Mouse (Mus musculus): Measurements from ENCODE around the gene Tbc1d13.
"Not testable (repeated sequence)": the region's sequence is repeated elsewhere in the genome, so short reads cannot be mapped to it uniquely, and the experiment has no call there.

The Tbc1d13 gene

GRCm38 (mm10) chr2:30178711-30179110, 45.2 kb downstream of the Tbc1d13 start:
- not testable (repeated sequence) for DNase-seq (ENCODE audit: low spot score)

DNA sequence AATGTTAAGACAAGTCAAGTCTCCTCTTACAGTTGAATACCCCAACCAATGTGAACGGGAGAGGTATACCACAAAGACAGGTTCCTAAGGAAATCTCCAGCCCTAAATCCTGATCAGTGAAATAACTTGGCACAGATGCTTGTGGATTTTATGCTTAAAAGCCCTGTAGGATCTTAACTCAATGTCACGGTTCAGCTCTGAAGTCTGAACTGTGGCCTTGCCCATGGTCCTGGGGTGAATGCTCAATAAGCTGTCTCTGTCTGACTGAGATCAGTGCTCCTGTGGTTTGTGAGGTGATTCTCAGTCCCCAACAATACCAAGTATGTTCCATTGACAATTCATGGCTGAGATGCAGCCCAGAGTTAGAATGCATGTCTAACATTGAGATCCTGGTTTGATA, 48.9 kb downstream of the Tbc1d13 start:
- DNase-seq (ENCODE audit: low spot score): no peak

- no peak for DNase-seq (ENCODE audit: low spot score)
Measured at GRCm38 (mm10) chr2:30183721-30184120, 50.2 kb downstream of the Tbc1d13 start.

- no peak for DNase-seq (ENCODE audit: low spot score)
Measured at GRCm38 (mm10) chr2:30185276-30185675, 51.7 kb downstream of the Tbc1d13 start.

DNA sequence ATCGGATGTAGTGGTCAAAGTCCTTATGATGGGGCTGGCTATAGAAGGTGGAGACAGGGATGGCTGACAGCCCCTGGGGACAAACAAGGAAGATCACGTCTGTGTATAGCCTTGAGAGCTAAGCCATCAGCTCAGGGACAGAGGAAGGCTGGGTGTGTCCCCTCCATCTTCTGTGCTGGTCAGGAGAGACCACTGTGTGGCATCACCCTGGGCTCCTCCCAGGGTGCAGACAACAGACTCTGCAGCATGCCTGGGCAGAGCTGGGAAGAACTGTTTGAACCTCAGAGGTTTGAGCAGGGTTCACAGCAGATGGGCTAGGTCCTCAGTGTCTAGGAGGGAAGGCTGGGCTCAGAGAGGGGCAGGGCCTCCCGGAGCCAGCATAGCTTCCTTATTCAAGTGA, 52.1 kb downstream of the Tbc1d13 start:
- DNase-seq (ENCODE audit: low spot score): no peak

GRCm38 (mm10) chr2:30191790-30192580, 58.4 kb downstream of the Tbc1d13 start:
- DNase-seq (ENCODE audit: low spot score): no peak

- DNase-seq (ENCODE audit: low spot score): no peak
Measured at GRCm38 (mm10) chr2:30194656-30195055, 61.1 kb downstream of the Tbc1d13 start.

DNA sequence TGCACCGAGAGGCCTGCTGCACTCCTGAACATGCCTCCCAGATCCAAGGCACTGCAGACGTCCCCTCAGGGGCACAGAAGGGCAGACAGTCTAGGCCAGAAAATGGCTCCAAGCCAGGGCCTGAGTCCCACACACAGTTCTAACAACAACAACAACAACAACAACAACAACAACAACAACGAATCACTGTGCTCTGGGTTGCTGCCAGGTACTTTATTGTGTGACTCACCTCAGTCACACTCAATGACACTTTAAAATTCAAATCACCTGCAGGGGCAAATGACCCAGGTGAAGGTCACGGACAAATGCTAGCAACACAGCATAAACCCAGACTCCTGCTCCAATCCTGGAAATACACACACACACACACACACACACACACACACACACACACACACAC, 64.5 kb downstream of the Tbc1d13 start:
- no peak for DNase-seq (ENCODE audit: low spot score)

- no peak for DNase-seq (ENCODE audit: low spot score)
Measured at GRCm38 (mm10) chr2:30199984-30200383, 66.4 kb downstream of the Tbc1d13 start.

GRCm38 (mm10) chr2:30200388-30200925, 66.9 kb downstream of the Tbc1d13 start:
- no peak for DNase-seq (ENCODE audit: low spot score)

Measured in urinary bladder, postnatal 10 days (tissue).